Mouse (Mus musculus): ENCODE results near the gene Kcne1.

Gene Kcne1

DNA sequence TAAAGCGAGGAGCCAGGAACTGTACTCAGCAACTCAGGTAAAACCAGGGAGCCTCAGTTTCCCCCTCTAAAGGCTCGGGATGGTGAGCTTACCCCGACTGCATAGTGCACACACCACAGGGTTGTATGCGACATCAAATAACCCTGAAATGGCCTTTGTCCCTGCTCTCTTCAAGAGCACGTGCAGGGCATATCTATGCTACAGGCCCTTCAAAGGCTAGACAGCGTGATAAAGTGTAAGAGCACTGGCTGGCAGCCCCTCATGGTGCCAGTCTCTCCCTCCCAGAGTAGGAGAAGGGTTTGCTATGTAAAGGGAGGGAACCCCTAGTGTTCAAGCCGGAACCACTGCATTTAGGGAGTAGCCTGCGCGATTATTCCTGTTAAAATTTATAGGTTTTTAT lies 2.2 kb downstream of the Kcne1 start:
- no peak for DNase-seq (ENCODE audit: low spot score in 2 of 2)

DNA sequence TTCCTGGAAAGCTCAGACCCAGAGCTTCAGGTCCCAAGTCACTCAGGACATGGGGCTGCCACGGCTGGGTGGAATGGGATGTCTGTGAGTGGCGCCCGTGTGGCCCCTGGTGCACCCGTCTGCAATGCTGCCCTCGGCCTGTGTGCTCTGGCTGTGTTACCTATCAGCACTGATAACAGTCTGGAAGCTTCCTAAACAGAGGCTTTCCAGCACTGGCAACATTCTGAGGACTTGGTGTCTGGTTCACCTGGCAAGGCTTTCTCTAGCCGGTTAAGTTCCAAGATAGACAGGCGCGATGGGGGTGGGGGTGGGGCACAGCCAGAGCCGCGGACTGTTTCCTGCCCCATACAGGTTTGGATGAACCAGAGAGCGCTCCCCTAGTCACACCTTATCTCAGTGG lies 3.3 kb downstream of the Kcne1 start:
- peak in 1 of 2 experiments; percentile 14 for DNase-seq (ENCODE audit: low spot score in 2 of 2)

DNA sequence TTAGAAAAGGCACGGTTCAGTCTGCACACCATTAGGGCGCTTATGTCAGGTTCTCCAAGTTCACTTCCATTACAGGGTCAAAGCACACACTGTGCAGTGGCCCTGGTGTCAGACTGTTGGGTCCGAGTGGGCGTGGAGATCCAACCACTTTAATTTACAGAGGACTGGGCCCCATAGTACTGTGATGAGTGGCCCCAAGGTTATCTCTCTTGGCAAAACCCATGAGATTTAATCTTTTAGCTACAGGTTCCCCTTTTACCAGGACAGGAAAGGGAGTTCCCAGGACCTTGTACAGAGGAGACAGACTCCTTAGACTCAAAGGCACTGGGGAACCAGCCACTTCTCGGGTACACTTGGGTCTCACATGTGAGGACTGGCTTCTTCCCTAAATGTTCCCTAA lies 3.9 kb downstream of the Kcne1 start:
- DNase-seq (ENCODE audit: low spot score in 2 of 2): no peak

DNA sequence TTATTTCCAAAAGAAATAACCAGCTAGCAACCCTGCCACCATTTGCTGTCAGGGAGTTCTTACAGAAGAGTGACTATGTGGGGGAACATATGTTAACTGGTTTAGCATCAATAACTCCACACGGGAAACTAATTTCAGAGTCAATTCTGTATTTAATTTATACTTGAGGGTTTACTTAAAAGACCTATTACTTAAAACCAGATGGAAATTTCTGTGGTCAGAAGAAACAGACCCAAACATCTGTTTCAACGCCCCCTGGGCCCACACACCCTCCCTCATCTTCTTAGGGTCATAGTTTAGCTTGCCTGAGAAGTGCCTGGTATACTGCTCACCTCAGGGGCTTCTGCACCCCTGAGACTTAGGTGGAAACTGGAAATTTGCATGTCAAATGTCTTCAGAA lies 5.4 kb downstream of the Kcne1 start:
- DNase-seq (ENCODE audit: low spot score in 2 of 2): no peak

DNA sequence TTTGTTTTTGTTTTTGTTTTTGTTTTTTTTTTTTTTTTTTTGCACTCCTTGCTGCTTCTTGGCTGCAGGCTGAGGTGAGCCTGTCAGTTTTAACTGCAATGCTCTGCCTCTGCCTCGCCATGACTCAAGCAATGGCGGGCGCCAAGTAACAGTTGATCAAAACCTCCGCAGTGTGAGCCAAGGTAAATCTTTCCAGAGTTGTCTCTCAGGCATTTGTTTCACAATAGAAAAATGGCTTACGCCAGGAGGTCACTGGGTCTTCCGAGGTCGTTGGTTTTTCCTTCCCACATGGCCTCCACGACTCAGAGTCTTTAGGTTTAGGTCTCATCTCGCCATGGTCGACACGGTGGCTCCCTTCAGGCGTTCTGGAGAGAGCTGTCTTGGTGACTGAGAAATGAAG lies 6.0 kb downstream of the Kcne1 start:
- no peak for DNase-seq (ENCODE audit: low spot score in 2 of 2)

DNA sequence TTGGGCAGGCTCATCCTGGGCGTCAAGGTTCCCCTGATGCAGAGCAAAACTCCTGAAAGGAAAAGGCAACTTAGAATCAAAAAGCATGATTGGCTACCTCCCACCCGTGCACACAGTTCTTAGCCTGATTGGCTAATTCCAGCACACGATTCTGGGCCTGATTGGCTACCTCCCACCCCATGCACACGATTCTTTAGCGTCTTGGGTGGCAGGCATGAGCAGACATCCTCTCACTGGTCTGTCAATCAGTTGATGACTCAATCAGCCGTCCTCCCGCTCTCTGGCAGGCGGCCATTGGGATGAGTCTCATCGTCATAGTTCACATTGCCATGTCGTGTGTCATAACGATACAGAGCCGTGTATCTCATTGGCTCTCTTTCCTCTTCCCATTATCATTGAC lies 10.3 kb downstream of the Kcne1 start:
- DNase-seq (ENCODE audit: low spot score in 2 of 2): no peak

DNA sequence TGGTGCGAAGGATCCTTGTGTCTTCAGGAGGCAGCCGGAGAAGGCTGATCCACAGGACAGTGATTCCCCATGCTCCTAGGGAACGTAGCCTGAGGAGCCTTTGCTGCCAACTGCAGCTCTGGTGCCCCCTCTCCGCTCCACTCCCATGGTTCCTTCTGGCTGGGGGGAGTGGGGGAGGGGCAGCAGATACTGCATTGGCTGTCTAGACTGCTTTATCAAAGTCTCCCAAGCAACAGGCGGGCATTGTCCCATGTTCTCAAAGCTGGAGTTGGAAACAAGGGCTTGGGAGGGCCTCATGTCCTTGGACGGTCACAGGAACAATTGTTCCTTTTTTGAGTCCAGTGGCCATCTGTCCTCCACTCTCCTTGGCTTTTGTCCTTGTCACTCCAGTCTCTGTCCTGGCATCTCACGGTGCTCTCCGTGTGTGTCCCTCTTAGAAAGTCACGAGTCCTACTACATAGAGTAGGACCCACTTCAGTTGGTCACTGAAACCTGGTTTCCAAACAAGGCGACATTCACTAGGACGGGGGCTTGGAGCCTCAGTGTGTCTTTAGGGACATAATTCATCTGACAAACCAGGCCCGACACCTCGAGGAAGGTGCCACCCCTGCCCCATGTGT lies 12.9 kb downstream of the Kcne1 start:
- DNase-seq (ENCODE audit: low spot score in 2 of 2): peak; percentile 62 to 63

DNA sequence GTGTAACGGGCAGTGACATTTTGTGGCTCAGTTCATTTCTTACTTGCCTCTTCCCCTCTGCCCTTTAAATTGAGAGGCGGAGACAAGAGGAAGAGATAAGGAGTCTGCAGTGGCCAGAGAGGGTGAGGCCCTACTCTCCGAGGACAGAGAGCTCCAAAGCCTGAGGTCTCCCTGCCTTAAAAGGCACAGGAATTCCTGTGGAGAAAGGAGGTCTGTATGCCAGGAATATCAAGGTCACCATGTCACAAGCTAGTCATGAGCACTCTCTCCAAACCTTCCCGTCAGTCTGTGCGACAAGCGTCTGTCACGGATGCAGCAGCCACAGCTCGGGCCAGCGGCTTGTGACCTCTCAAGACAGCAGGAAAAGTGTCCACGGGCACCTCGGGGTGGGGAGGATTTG lies 14.1 kb downstream of the Kcne1 start:
- DNase-seq (ENCODE audit: low spot score in 2 of 2): peak; percentile 68 to 73

DNA sequence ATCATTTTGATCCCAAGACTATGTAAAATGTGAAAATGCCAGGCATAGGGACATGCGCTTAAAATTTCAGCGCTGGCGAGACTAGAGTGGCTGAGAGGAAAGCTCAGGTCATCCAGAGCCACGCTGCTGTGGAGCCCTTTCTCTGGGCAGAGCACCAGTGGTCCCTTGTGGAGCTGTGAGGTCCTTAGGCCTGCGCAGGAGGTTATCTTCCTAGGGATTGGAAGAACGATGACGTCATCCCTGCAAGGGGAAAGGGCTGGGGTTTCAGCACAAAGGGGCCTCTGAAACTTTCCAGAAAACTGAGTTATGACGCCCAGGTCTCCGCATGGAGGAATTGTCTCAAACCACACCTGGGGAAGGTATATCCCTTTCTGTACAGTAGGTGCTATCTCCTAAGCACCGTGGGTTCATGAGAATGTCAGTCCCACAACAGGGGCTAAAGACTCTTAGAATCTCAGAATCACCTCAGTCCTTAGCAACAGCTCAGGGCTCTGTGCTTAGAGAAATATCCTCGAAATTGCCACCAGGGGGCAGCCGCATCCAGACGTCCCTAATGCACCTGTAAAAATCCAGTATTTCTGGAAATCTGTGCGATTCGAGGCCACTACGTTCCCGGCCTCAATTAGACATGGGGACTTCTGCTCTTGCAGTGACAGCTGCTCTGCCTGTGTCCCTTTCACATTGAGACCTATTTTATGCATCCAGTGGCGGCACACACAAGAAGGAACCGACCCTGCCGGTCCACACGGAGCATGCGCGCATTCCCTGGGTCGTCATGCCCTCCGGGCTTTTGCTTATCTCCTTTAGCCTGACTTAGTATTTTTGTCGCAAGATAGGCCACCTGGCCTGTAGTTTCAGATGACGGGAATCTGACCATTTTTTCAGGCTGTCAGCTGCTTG lies 18.4 kb downstream of the Kcne1 start:
- peak; percentile 36 to 61 for DNase-seq (ENCODE audit: low spot score in 2 of 2)

DNA sequence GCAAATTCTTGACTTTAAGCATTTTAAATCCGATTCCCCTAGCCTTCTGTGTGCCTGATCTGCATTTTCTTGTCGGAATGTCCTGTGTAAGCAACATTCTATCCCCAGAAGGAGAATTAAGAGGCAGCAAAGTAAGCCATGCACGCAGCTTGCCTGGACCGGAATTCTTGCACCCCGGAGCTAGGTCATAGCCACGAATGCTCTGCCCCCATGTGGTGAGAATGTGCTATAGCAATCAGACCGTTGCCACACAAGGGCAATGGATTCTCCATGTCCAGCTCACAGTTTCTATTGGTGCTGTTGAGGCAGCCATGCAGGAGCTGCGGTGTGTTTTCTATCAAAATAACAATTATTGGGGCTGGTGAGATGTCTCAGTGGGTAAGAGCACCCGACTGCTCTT lies 23.0 kb downstream of the Kcne1 start:
- DNase-seq (ENCODE audit: low spot score in 2 of 2): peak; percentile 22 to 47

DNA sequence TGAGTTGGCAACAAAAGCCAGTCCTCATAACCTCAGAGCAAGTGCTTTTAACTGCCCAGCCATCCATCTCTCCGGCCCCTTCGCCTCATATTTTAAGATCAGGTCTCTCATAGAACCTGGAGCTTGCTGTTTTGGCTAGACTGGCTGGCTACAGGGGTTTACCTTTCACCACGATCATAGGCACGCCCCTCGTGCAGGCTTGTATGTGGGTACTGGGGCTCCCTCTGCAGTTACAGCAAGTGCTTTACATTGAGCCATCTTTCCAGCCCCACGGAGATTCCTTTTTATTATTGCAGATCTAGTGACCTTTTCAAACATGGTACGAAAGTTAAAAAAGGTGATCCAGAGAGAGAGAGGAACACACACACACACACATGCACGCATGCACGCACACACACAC lies 24.7 kb downstream of the Kcne1 start:
- no peak for DNase-seq (ENCODE audit: low spot score in 2 of 2)

DNA sequence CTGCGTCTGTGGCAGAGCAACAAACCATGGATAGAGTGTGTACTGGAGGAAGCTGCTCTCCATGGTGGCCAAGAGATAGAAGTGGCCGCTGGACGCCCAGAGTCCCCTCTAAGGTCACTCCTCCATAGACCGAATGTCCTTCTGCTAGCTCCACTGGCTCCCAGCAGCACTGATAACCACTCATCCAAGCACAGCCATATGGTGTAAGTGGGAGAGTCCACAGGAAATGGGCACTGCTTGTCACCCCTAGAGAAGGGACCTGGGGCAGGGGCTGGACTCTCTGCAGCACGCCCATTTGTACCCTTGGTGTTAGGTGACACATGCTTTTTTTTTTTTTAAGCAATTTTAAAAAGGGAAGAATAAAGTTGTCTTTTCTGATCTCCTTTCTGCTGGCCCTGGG lies 28.3 kb downstream of the Kcne1 start:
- DNase-seq (ENCODE audit: low spot score in 2 of 2): no peak

DNA sequence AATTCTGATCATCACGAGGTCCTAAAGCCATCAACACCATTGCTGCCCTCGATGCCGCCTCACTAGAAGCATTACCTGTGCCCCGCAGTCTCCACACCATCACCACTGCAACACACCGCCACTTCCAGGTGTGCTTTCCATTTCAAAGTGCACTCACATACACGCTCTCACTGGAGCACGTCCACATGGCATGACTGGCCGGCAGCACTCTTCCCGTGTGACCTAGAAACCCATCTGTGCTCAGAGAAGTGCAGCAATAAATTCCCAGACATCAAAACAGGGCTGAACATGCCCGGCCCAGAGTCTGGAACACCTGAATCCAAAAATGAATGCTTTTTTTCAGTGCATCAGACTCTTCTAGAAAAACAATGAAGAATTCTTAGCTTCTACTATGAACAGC lies 31.4 kb downstream of the Kcne1 start:
- DNase-seq (ENCODE audit: low spot score in 2 of 2): no peak

DNA sequence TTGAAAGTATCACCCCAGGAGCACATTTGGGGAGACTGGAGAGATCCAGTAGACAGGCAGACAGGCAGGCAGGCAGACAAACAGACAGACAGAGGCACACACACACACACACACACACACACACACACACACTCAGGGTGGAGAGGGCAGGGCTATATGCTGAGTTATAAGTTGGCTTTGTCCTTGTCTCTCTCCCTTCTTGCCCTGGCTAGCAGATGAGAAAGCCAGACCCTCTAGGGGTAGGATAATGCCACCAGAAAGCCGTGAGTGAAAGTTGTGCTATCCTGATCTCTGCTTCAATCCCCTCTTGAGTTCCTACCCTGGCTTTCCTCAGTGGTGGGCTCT lies 34.2 kb downstream of the Kcne1 start:
- no peak for DNase-seq (ENCODE audit: low spot score in 2 of 2)

DNA sequence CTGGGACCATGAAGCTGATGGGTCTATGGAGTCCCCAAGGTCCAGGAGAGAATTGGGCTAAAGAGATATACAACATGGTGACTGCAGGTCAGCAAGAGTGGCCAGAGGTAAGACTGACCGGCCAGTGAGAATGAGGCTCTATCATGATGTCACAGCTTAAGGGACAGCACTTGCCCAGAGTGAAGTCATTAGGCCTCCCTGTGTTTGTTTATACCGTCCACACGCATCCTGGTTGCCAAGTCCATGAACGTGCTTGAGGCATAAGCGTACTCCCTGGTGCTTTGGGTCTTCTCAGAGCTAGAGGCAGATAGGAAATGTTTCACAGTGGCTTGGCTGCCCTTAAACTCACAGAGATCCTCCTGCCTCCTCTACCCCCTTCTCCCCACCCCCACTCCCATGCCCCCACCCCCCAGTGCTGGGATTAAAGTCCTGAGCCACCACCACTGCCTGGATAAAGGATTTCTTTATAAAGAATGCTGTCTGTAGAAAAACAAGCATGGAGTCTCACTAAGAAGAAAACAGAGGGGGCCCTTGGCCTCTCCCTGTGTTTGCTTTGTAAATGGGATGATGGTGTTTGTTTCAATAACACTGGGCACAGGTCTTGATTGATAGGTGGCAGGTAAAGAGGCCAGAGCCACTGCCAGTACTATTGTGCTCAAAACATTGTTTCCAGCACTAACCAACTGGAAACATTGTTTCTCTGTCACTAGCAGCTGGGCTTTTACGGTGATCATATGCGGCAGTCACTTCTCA lies 34.8 kb downstream of the Kcne1 start:
- no peak for DNase-seq (ENCODE audit: low spot score in 2 of 2)

DNA sequence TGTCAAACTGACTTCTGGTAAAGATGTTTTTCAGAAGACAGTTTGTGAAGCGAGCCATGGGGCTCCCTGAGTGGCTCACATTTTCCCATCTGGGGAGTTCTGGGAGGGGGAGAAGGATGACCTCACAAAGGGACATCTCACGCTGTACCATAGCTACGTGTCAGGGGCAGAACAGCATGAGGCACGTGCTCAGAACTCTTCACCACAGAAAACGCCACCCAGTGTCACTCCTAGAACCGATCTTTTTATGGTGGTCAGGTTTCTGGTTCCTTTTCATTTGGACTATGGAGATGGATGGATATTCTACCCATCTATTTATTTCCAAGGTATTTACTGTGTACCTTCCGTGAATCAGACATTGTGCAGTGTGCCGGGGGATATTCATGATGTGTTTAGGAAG lies 37.9 kb downstream of the Kcne1 start, which contains the start of gene Fam243:
Gene Fam243 (minus strand): TSS at position 101 of the 400 bp plus-strand sequence.
- no peak for DNase-seq (ENCODE audit: low spot score in 2 of 2)

DNA sequence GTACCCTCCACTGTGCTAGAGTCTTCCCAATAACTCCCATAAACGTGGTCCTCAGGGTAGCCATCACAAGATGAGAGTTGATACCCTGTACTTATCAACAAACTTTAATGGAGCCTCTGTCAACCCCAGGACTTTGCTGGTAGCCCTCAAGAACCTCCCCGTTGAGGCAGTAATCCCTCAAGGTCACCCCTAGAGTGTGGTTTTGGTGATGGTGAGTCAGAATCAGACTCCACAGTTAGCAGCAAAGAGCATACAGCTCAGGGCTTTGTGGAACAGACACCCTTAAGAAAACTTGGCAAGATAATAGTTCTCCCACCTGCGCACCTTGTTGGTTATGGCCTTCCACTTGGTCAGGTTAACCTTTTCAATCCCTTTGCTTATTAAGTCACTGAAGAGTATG lies 38.9 kb downstream of the Kcne1 start:
- DNase-seq (ENCODE audit: low spot score in 2 of 2): no peak

DNA sequence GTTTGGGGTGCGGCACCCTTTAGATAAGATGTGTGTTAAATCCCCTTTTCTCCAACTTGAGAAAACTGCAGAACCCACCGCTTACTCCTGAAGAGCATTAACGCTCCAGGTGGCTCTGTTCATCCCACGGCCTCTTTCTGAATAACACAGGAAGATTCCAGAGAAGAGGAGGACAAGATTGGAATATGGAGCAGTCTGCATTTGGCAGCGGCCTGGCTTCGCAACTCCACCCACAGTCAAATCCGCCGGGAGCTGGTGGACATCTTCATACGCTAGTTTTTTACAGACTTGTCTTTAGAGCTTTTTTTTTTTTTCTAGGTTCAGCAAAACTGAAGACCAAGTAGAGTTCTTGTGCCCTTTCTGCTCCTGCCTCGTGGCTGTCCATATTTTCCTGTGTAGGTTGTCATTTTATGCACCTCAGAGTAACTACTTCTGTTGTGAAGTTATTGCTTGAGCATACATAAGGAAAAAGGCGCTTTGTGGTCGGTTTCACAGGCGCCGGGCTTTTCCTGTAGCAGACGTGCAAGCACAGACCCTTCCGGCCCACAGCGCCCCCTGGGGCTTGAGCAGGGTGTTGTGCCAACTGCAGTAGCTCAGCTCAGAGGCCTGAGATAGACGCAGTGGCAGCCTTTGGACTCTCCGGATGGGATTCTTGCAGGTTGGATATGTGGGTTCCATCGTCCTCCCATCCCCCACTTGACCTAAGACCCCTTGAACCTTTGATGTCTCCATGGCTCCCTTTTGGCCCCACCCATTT lies 39.7 kb downstream of the Kcne1 start:
- DNase-seq (ENCODE audit: low spot score in 2 of 2): no peak

DNA sequence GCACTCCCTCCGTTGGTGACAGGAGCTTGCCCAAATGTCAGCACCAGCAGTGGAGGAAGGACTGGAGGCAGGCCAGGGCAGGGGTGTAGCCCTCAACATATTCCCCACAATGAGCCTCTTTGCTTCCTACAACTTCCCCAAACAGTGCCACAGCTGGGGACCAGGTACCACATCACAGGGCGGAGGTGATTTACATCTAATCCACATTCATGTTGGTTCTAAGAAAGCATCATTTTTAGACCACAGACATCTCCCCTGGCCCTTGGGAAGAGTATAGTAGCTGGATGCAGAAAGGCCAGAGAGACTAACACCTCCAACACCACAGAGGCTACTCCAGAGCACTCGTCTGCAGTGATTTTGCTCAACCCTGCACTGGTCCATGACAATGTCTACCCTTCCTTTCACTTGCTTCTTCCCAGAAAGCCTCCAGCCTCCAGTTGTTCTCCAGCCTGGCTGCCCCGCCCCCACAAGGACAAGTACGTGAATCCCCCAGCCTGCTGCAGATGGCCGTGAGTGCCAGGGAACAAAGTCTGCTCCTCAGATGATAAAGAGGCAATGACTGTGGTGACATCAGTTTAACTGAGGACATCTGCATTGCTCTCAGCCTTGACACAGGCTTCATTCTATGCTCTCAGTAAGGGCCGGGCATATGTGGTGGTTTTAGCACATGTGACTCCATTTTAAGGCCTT lies 43.1 kb downstream of the Kcne1 start:
- no peak for DNase-seq (ENCODE audit: low spot score in 2 of 2)

DNA sequence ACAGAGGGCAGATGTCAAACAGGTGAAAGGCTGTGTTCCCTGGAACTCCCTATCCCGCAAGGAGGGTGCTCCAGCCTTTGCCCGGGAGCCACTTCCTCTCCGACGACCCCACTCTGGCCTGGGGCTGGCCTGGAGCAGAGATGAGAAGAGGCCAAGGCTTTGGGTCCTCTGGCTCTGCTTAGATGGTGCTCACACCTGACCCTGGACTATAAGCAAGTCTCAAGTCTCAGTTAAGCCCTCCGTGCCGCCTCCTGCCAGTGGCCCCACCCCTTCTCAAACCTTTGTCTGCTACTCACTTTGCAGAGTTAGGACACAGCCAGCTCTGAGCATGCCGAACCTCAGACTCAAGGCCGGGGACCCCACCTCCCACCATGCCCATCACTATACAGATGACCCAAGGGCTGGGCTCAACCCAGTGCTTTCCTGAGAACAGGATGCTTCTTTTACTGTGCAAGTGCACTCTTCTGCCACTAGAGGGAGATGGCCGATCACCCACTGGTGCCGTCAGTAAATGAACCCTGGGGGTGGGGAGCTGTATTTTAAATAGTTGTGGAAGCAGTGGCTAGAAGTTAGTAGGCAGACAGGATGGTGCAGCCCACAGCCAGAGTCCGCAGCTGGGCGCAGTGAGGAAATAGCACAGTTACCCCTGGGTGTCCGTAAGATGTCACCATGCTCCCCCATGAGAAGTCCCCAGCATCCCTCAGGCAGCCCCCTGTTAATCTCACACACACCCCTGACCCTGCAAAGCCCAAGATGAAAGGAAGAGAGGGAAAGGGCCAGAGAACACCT lies 45.1 kb downstream of the Kcne1 start:
- DNase-seq (ENCODE audit: low spot score in 2 of 2): peak; percentile 15 to 28

DNA sequence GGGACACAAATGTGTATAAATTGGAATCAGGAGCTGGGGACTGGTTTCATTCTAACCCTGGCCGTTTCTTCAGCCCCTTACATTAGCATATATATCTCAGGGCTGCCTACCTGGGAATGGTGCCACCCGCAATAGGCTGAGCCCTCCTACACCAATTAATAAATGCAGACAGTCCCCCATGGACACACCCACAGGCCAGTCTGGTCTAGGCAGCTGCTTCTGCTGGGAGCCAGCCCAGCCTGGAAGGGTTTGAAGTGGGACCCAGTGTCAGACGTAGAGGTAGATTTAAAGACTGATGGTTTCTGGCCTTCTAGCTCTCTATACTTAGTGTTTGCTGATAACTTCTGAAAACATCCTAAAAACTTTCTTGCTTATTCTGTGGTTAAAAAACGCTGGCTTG lies 50.1 kb downstream of the Kcne1 start:
- DNase-seq (ENCODE audit: low spot score in 2 of 2): no peak

Data from heart, adult 9 months (tissue).